Mouse (Mus musculus) thymus, adult 2 months (tissue): ENCODE measurements around the gene Olfr373.

Experiments
- CTCF ChIP-seq: fragments of 200-500 bp; IDR thresholded peaks from 2 replicates; pipeline ENCODE4 v1.5.1; 2012; ENCODE audit warnings: mild to moderate bottlenecking, control low read depth, low read length, moderate library complexity, borderline replicate concordance; ENCODE audit not compliant: control insufficient read depth, poor library complexity, insufficient read depth; ENCODE audit errors: extremely low read depth
- POLR2A ChIP-seq: fragments of 200-500 bp; IDR thresholded peaks from 2 replicates; pipeline ENCODE4 v1.6.1; 2012; ENCODE audit warnings: mild to moderate bottlenecking, low read length, control low read depth, moderate library complexity; ENCODE audit not compliant: control insufficient read depth, poor library complexity, insufficient read depth; ENCODE audit errors: extremely low read depth

GRCm38 (mm10) chr8:72131901-72132300 is 48.9 kb downstream of the Olfr373 start:
- TF ChIP-seq POLR2A: no peak
- no peak for TF ChIP-seq CTCF
